Comparison of ENCODE assay signal across 9 mouse cellular contexts in genomic region chr17:27501331-27502251, GRCm38 (mm10). TPM values are rescaled to one million over a fixed set of nuclear protein-coding genes. Genes with fewer than 3 reads are reported as not detected.
DNase-seq lines count a peak whose midpoint lies in the region; ATAC-seq lines count a peak whose summit lies in the region.
"Had no signal": no experiment of that assay in that cellular context is flagged by ENCODE, and none has a peak within 500 bp of the region (broad histone marks: within the 10 kb centered on the region; RNA-seq: fewer than 3 reads in every experiment).

No protein-coding gene starts in this region.

- H3K9me3 ChIP-seq in heart, embryonic 11.5 days (replicated peaks; ENCODE audit: control insufficient read depth, low read length), result no peaks in the 10 kb centered on the region
- H3K9me3 ChIP-seq in forebrain, embryonic 16.5 days (ENCODE audit: control insufficient read depth, low read length), result no peaks in the 10 kb centered on the region
- H3K9me3 ChIP-seq in liver, embryonic 15.5 days (replicated peaks), result no peaks in the 10 kb centered on the region

- intact Hi-C loops in heart, postnatal 10 days (cut with DNase I), result loop anchor here (10.0 kb wide), 1 partner anchor 577 kb away; no protein-coding TSS in a partner anchor

- 14% methylated on average over 18 of the region's 18 CpGs for WGBS in heart, embryonic 11.5 days (ENCODE audit: insufficient replicate concordance)
- WGBS in forebrain, embryonic 16.5 days, result 4% methylated on average over 17 of the region's 18 CpGs
- 13% methylated on average over 18 of the region's 18 CpGs for WGBS in liver, embryonic 15.5 days (ENCODE audit: insufficient replicate concordance)

- no peaks in the 10 kb centered on the region for H3K36me3 ChIP-seq in heart, embryonic 11.5 days (ENCODE audit: control insufficient read depth, insufficient read depth, low read length)
- H3K36me3 ChIP-seq in forebrain, embryonic 16.5 days (ENCODE audit: control insufficient read depth, insufficient read depth), result no peaks in the 10 kb centered on the region
- H3K36me3 ChIP-seq in liver, embryonic 15.5 days (replicated peaks), result no peaks in the 10 kb centered on the region

- H3K4me1 ChIP-seq in heart, embryonic 11.5 days (ENCODE audit: control insufficient read depth, insufficient read depth, low read length), result peaks cover 4% of the 10 kb centered on the region; the same call in 1 of the 2 replicates
- H3K4me1 ChIP-seq in forebrain, embryonic 16.5 days (replicated peaks; ENCODE audit: control insufficient read depth, insufficient read depth, low read length), result peaks cover 36% of the 10 kb centered on the region
- H3K4me1 ChIP-seq in liver, embryonic 15.5 days (replicated peaks), result no peaks in the 10 kb centered on the region

- no peak for DNase-seq in heart, postnatal 10 days
- peak; percentile 80 for DNase-seq in brain, adult 2 months (ENCODE audit: low read depth, low spot score)
- DNase-seq in thymus, postnatal 14 days, result peak; percentile 30
- DNase-seq in gastrocnemius, postnatal 10 days, result no peak
- no peak for DNase-seq in frontal cortex, postnatal 14 days (ENCODE audit: low spot score in 2 of 2)

- no peak for ATAC-seq in heart, embryonic 11.5 days (replicated peaks; ENCODE audit: insufficient number of reproducible peaks, low FRiP score, low TSS enrichment)
- ATAC-seq in forebrain, embryonic 16.5 days, result peak; percentile 68
- ATAC-seq in liver, embryonic 15.5 days (ENCODE audit: insufficient read depth), result peak; percentile 34; the same call in 1 of the 2 replicates
- ATAC-seq: Patski had no signal

- H3K4me2 ChIP-seq in heart, embryonic 11.5 days, result peak overlapping the region; percentile 8; the same call in 1 of the 2 replicates
- H3K4me2 ChIP-seq in forebrain, embryonic 16.5 days (ENCODE audit: low read length), result peak overlapping the region; percentile 41
- peak overlapping the region; percentile 7; the same call in 1 of the 2 replicates for H3K4me2 ChIP-seq in liver, embryonic 15.5 days

- H3K9ac ChIP-seq in heart, embryonic 11.5 days (ENCODE audit: low read depth, low read length), result no peak overlapping the region
- peak overlapping the region; percentile 43 for H3K9ac ChIP-seq in forebrain, embryonic 16.5 days (replicated peaks; ENCODE audit: low read depth, low read length)
- H3K9ac ChIP-seq in liver, embryonic 15.5 days, result no peak overlapping the region

- H3K4me3 ChIP-seq in heart, embryonic 11.5 days (ENCODE audit: low read depth, low read length), result no peak overlapping the region
- peak overlapping the region; percentile 18 for H3K4me3 ChIP-seq in forebrain, embryonic 16.5 days (replicated peaks; ENCODE audit: low read length)
- H3K4me3 ChIP-seq in liver, embryonic 15.5 days (replicated peaks), result no peak overlapping the region

- H3K27me3 ChIP-seq in heart, embryonic 11.5 days (ENCODE audit: control insufficient read depth, insufficient read depth, low read length), result peaks cover 62% of the 10 kb centered on the region
- H3K27me3 ChIP-seq in forebrain, embryonic 16.5 days (replicated peaks; ENCODE audit: control insufficient read depth, insufficient read depth, low read length), result no peaks in the 10 kb centered on the region
- H3K27me3 ChIP-seq in liver, embryonic 15.5 days, result peaks cover 49% of the 10 kb centered on the region

- H3K27ac ChIP-seq in heart, embryonic 11.5 days (ENCODE audit: low read depth, low read length), result no peak overlapping the region
- peak overlapping the region; percentile 85 for H3K27ac ChIP-seq in forebrain, embryonic 16.5 days (ENCODE audit: low read length)
- H3K27ac ChIP-seq in liver, embryonic 15.5 days (replicated peaks), result no peak overlapping the region

RNA-seq across cellular contexts. Expression of gene Grm4, which starts 19.6 kb away (rescaled TPM):
- polyA plus RNA-seq in heart, embryonic 11.5 days (2014; fragmentation: Nextera tagmentation; extraction: Ambion mirVana), result 0.06 and 0.07 TPM in 2 replicates
- total RNA-seq in heart, postnatal 10 days (2021), result under 1 TPM in 1 of 2 experiments, not detected in 1; 0.20 TPM
- 3.0 and 4.0 TPM in 2 replicates for polyA plus RNA-seq in forebrain, embryonic 16.5 days (2015; fragmentation: Nextera tagmentation; extraction: Ambion mirVana)
- 0.02 TPM in 1 of 2 replicates, not detected in the other for polyA plus RNA-seq in liver, embryonic 15.5 days (2015; fragmentation: Nextera tagmentation; extraction: Ambion mirVana)
- total RNA-seq in gastrocnemius, postnatal 10 days (2021), result under 1 TPM; 0.16 to 0.32 TPM

RNA-seq across cellular contexts. Expression of gene Hmga1, which starts 54.7 kb away (rescaled TPM):
- polyA plus RNA-seq in heart, embryonic 11.5 days (2014; fragmentation: Nextera tagmentation; extraction: Ambion mirVana), result 261 and 278 TPM in 2 replicates
- 10 to 100 TPM; 42.5 to 47.3 TPM for total RNA-seq in heart, postnatal 10 days (2021)
- polyA plus RNA-seq in forebrain, embryonic 16.5 days (2015; fragmentation: Nextera tagmentation; extraction: Ambion mirVana), result 107 and 113 TPM in 2 replicates
- polyA plus RNA-seq in liver, embryonic 15.5 days (2015; fragmentation: Nextera tagmentation; extraction: Ambion mirVana), result 131 and 132 TPM in 2 replicates
- 10 to 100 TPM; 24.9 to 27.0 TPM for total RNA-seq in gastrocnemius, postnatal 10 days (2021)

Comparison
In these comparisons a context has a peak if more than half of its experiments do, and no peak if none do; other contexts are left out.
1. DNase-seq: peak in brain, adult 2 months (single experiment) and thymus, postnatal 14 days (single experiment); none in heart, postnatal 10 days (0 of 2), gastrocnemius, postnatal 10 days (single experiment) and frontal cortex, postnatal 14 days (0 of 2).
2. Peak in every context shown above with its lines, with median percentiles within 50 percentile points of each other: H3K4me2 ChIP-seq.